Mouse (Mus musculus) heart, postnatal 0 days (tissue): Measurements from ENCODE around the gene Atp1a4. TPM values are rescaled to one million over a fixed set of nuclear protein-coding genes. Genes with fewer than 3 reads are reported as not detected.
"Not testable (repeated sequence)": the region's sequence is repeated elsewhere in the genome, so short reads cannot be mapped to it uniquely, and the experiment has no call there.

Experiments
- ATAC-seq: fragments of 200-750 bp; cut with Nextera tagmentation; 2 replicates; pipeline ENCODE4 v1.8.0; 2017; ENCODE audit warnings: low read depth, moderate number of reproducible peaks, moderate library complexity; ENCODE audit not compliant: insufficient read depth
- DNase-seq: peaks from one replicate; pipeline ENCODE4 v3.0.0-alpha.2; 2016; ENCODE audit warnings: low spot score
- H3K27ac ChIP-seq: fragments of 300-500 bp; sonication (generic); 2 replicates; pipeline ENCODE4 v1.5.1; 2014; ENCODE audit warnings: low read depth, mild to moderate bottlenecking
- H3K27me3 ChIP-seq: fragments of 300-500 bp; sonication (generic); 2 replicates; pipeline ENCODE4 v1.6.1; 2014; ENCODE audit warnings: low read length, mixed read lengths; ENCODE audit not compliant: control insufficient read depth, insufficient read depth
- H3K36me3 ChIP-seq: fragments of 300-500 bp; sonication (generic); replicated peaks from 2 replicates; pipeline ENCODE4 v1.6.1; 2014; ENCODE audit warnings: low read length, mixed read lengths; ENCODE audit not compliant: control insufficient read depth, insufficient read depth
- H3K4me1 ChIP-seq: fragments of 300-500 bp; sonication (generic); 2 replicates; pipeline ENCODE4 v1.6.1; 2014; ENCODE audit warnings: antibody characterized with exemption; ENCODE audit not compliant: control insufficient read depth, insufficient read depth
- H3K4me2 ChIP-seq: fragments of 300-500 bp; sonication (generic); 2 replicates; pipeline ENCODE4 v1.6.1; 2014; ENCODE audit warnings: low read depth, mild to moderate bottlenecking, low read length, moderate library complexity
- H3K4me3 ChIP-seq: fragments of 300-500 bp; sonication (generic); 2 replicates; pipeline ENCODE4 v1.5.1; 2014; ENCODE audit warnings: low read depth, low read length
- H3K9ac ChIP-seq: fragments of 300-500 bp; sonication (generic); replicated peaks from 2 replicates; pipeline ENCODE4 v1.6.1; 2014; ENCODE audit warnings: low read depth, low read length, mixed read lengths
- H3K9me3 ChIP-seq: fragments of 300-500 bp; sonication (generic); replicated peaks from 2 replicates; pipeline ENCODE4 v1.6.1; 2016; ENCODE audit warnings: low read length; ENCODE audit not compliant: control insufficient read depth
- CTCF ChIP-seq: IDR thresholded peaks from 2 replicates; pipeline ENCODE4 v1.5.1; 2016; ENCODE audit warnings: antibody characterized with exemption, control low read depth, low read depth
- EP300 ChIP-seq: IDR thresholded peaks from 2 replicates; pipeline ENCODE4 v1.6.1; 2016; ENCODE audit warnings: antibody characterized with exemption, low read depth
- WGBS: fragments of 180-500 bp; shearing (Covaris S2); extraction: QIAGEN DNeasy Blood & Tissue Kit; methylation state at CpG from one replicate; pipeline ENCODE4 v1.1.7; 2014; 5-methylcytosine and 5-hydroxymethylcytosine counted together
- polyA plus RNA-seq: library from polyadenylated mRNA; unstranded; fragments of >200 nt; fragmentation: Nextera tagmentation; extraction: Ambion mirVana; gene quantifications from 2 replicates; pipeline ENCODE4 v1.2.1, GENCODE M21; 2015
- total RNA-seq: library from RNA; depleted of rRNA; stranded (reverse); fragments of >200 nt; gene quantifications from 2 replicates; pipeline ENCODE4 v1.2.3, GENCODE M21; 2014; ENCODE audit warnings: low replicate concordance

Gene Atp1a4
- total and polyA plus RNA-seq, 2 experiments from 2014 or later = 0.07 TPM; not detected in 1

- DNase-seq (no peak), ATAC-seq (no peak)
Observed at GRCm38 (mm10) chr1:172247216-172247615, 11.0 kb downstream of the Atp1a4 start.

GRCm38 (mm10) chr1:172244645-172245044 is 13.6 kb downstream of the Atp1a4 start:
- WGBS = 48% methylated on average over 23 of the region's 23 CpGs
- H3K9me3 ChIP-seq, H3K36me3 ChIP-seq, DNase-seq, H3K4me3 ChIP-seq, H3K27me3 ChIP-seq, H3K9ac ChIP-seq, ATAC-seq, H3K27ac ChIP-seq: not testable (repeated sequence)
- Histone ChIP-seq H3K4me2 (peak overlapping the region; percentile 37; the same call in 1 of the 2 replicates), H3K4me1 (peaks cover 15% of the 10 kb centered on the region)

More at GRCm38 (mm10) chr1:172247216-172247615, 11.0 kb downstream of the Atp1a4 start:
- Histone ChIP-seq H3K4me2 (no peak overlapping the region), H3K27me3 (no peaks in the 10 kb centered on the region; the same call in 1 of the 2 replicates), H3K27ac (no peak overlapping the region), H3K4me3 (no peak overlapping the region), H3K4me1 (peaks cover 15% of the 10 kb centered on the region), H3K36me3 (no peaks in the 10 kb centered on the region), H3K9me3 (no peaks in the 10 kb centered on the region), H3K9ac (no peak overlapping the region)
- no peak for TF ChIP-seq EP300
- TF ChIP-seq CTCF = no peak
- WGBS = 63% methylated on average over 4 of the region's 4 CpGs

- DNase-seq (no peak), ATAC-seq (no peak)
- peaks cover 15% of the 10 kb centered on the region for H3K4me1 ChIP-seq
- TF ChIP-seq CTCF (peak; percentile 58), EP300 (no peak)
- no peaks in the 10 kb centered on the region for H3K9me3 ChIP-seq
- peak overlapping the region; percentile 92; the same call in 1 of the 2 replicates for H3K27ac ChIP-seq
- H3K9ac ChIP-seq = 0 out of 2 replicates have a peak overlapping the region, but pooled peaks have one; percentile 14
- no peaks in the 10 kb centered on the region; the same call in 1 of the 2 replicates for H3K27me3 ChIP-seq
- no peaks in the 10 kb centered on the region for H3K36me3 ChIP-seq
- H3K4me3 ChIP-seq = peak overlapping the region; percentile 5; the same call in 1 of the 2 replicates
- H3K4me2 ChIP-seq = peak overlapping the region; percentile 37
- 28% methylated on average over 16 of the region's 16 CpGs for WGBS
Observed at GRCm38 (mm10) chr1:172243547-172244205, 14.5 kb downstream of the Atp1a4 start.

- ATAC-seq (peak; percentile 95), DNase-seq (peak; percentile 87)
- Histone ChIP-seq H3K27ac (peak overlapping the region; percentile 92), H3K27me3 (no peaks in the 10 kb centered on the region; the same call in 1 of the 2 replicates), H3K9ac (no peak overlapping the region), H3K4me3 (no peak overlapping the region), H3K36me3 (no peaks in the 10 kb centered on the region), H3K9me3 (no peaks in the 10 kb centered on the region), H3K4me1 (peaks cover 15% of the 10 kb centered on the region), H3K4me2 (no peak overlapping the region)
- WGBS = 12% methylated on average over 2 of the region's 2 CpGs
- TF ChIP-seq EP300 (peak; percentile 63), CTCF (no peak)
Observed at GRCm38 (mm10) chr1:172242401-172242800, 15.8 kb downstream of the Atp1a4 start.

DNA sequence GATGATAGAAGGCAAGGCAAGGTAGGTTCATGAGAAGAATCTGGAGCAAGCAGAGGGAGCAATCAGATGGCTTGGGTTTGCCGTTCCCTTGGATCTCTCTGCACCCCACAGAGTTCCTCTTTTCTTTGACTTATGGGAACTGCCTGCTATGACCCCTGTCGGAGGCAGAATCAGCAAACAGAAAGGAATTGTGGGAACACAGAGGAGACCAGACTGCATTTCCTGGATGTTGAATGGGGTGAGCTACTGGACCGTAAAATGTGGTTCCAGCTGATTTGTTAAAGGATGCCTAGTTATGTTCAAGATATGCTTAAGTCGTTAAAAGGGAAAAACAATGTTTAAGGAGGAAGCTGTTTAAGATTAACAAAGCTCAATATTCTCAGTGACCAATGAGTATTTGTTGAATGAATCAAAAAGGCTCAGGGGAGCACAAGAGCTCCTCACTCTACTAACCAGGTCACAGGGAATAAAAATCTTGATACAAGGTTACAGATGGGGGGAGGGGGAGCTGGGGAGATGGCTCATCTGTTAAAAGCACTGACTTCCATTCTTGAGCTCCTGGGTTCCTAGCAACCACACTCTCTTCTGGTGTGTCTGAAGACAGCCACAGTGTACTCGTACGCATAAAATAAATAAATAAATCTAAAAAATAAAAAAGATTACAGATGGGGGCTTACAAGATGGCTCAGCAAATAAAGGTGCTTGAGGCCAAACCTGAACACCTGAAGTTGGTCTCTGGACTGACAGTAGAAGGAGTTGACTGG is 17.1 kb downstream of the Atp1a4 start:
- Histone ChIP-seq H3K4me2 (no peak overlapping the region), H3K27ac (peak overlapping the region; percentile 92), H3K4me3 (no peak overlapping the region), H3K9ac (no peak overlapping the region), H3K36me3 (no peaks in the 10 kb centered on the region), H3K27me3 (no peaks in the 10 kb centered on the region; the same call in 1 of the 2 replicates), H3K4me1 (peaks cover 15% of the 10 kb centered on the region), H3K9me3 (no peaks in the 10 kb centered on the region)
- TF ChIP-seq CTCF (no peak), EP300 (no peak)
- ATAC-seq = no peak
- 70% methylated on average over 6 of the region's 6 CpGs for WGBS
- DNase-seq = no peak
